Mouse (Mus musculus) embryonic fibroblast, embryonic 13.5 days (primary cell): ENCODE measurements around the gene Ntn4.

ENCODE experiments used
- CTCF ChIP-seq: IDR thresholded peaks from 2 replicates; pipeline ENCODE4 v1.5.1; 2011; ENCODE audit warnings: mild to moderate bottlenecking, control low read depth, low read length, moderate library complexity, borderline replicate concordance; ENCODE audit not compliant: insufficient read depth
- POLR2A ChIP-seq: IDR thresholded peaks from 2 replicates; pipeline ENCODE4 v1.6.1; 2011; ENCODE audit warnings: low read depth, mild to moderate bottlenecking, control low read depth, low read length, moderate library complexity

GRCm38 (mm10) chr10:93635941-93636340 lies 4.5 kb upstream of the Ntn4 start:
- no peak for TF ChIP-seq POLR2A
- TF ChIP-seq CTCF: no peak
